Mouse (Mus musculus) erythroblast, adult 5-6 weeks (primary cell): Measurements from ENCODE around the gene Ctnnbl1. TPM values are rescaled to one million over a fixed set of nuclear protein-coding genes. Genes with fewer than 3 reads are reported as not detected.

Source experiments
- ATAC-seq: replicated peaks from 2 replicates; pipeline ENCODE4 v1.8.0; 2016; ENCODE audit warnings: moderate number of reproducible peaks, mild to moderate bottlenecking, moderate TSS enrichment, inconsistent platforms; ENCODE audit not compliant: poor library complexity, low FRiP score, severe bottlenecking
- total RNA-seq, 2 experiments: library from RNA; stranded (forward) in 1 of 2; stranded (reverse) in 1 of 2; fragments of 150-400 nt in 1 of 2; fragments of 200-764, 138-1000 nt in 1 of 2; gene quantifications; 2 replicates each; pipeline versions ENCODE4 v1.2.3 to v1.2.4; 2015 to 2017; ENCODE audit warnings: low replicate concordance in 2 of 2

The Ctnnbl1 gene
- total RNA-seq, 2 experiments from 2014 or later = 8.1 to 13.6 TPM

DNA sequence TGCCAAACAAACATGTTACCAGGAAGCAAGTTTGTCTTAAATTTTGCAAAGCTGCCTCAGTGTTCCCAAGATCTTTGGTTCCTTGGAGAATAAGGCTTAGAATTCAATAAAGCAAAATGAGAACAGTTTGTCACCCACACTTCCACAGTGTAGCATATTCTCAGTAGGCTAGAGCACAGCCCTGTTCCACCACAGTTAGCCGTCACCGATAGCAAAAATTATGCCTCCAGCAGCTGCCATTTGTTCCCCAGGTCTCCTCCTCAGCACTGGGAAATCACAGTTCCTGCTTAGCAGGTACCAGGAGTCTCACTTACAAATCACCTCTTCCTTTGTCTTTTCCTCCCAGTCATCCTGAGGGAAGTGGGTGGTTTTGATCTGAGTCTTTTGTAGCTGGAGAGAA, 10.8 kb downstream of the Ctnnbl1 start:
- no peak for ATAC-seq

DNA sequence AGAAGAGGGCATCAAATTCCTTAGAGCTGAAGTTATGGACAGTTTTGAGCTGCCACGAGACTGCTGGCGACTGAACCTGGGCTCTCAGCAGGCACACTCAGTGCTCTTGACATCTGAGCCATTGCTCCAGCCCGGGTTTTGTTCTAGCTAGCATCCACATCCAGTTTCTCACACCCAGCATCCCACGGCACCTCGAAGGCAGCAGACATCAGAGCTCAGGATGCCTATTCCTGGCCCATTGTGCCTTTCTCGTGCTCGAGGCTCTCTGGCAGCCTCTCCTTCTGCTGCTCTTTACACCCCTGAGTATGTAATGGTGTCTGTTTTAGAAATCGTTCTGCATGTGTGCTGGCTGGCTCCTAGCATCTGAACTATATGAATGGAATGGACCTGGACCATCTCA, 13.3 kb downstream of the Ctnnbl1 start:
- no peak for ATAC-seq

DNA sequence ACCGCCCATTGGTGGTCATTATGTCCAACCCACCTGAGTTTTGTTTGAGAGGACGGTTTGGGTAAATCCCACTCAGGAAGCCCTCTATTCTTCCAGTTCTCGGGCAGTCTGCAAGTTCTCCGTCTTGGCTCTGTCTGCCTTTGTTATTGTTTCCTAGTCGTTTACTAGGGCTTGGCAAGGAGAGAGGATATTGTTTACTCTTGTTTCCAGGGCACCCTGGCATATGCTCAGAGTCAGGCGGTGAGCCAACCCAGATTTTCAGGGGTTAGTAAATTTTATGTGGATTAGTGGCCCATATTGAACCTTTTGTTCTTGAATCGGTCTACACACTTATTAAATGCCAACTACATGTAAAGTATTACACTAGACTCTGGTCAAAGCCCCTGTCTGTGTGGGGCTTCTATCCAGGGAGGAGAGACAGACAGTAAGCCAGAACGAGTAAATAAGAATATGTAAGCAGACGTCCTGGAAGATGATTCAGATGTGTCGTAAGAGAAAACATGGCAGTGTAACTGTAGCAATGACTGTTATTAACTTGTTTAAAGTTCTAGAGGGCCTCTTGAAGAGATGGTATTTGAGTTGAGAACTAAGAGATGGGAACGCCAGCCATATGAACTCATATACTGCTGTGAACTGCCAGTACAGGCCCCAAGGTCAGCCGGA, 13.9 kb downstream of the Ctnnbl1 start:
- ATAC-seq = no peak

DNA sequence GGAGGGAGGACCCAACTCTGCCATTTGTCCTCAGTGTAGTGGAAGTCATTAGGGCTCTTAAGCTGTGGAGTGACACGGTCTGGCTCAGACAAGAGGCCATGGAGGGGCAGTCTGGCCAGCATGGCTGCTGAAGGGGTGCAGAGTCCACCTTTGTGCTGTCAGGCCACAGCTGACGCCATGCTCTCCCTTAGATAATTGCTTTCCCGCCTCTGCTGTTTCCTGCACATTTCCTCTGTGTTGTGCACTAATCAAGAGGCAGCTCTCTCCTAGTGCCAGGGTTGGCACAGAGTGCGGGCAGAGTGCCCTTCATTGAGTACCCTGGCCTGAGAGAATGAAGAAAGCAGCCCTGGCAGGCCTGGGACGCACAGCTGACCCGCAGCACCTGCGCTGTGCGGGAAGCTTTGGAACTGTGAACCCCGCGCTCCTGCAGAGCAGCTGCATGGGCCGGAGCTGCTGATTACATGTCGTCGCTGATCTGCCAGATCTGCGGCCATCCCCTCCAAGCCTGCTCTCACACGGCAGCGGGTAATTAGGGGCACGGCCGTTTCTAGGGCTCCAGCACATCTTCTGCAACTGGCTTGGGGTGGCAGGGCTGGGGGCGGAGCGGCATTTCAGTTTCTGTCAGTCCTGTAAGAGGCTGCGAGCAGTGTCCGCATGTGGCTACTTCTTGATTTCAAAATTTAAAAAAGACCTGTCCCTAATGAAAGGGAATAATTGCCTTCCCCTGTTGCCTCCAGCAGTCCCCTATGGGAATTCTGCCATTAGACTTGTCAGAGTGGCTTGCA, 14.6 kb downstream of the Ctnnbl1 start:
- no peak for ATAC-seq

DNA sequence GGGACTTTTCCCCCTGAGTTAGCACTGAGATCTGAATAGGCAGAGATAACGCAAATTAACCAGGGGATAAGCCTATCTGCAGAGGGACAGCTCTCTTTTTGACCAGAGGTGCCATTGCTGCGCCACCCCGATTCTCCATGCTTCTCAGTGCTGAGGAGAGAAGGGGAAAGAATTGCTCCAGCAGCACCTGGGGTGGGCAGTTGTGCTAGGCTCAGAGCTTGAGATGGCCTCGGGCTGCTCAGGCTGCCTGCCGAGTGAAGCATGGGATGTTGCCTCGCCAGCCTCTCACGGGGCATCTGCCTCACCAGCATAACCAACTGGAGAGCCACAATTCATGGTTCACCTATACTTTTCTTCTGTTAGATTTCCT, 15.2 kb downstream of the Ctnnbl1 start:
- ATAC-seq = no peak

DNA sequence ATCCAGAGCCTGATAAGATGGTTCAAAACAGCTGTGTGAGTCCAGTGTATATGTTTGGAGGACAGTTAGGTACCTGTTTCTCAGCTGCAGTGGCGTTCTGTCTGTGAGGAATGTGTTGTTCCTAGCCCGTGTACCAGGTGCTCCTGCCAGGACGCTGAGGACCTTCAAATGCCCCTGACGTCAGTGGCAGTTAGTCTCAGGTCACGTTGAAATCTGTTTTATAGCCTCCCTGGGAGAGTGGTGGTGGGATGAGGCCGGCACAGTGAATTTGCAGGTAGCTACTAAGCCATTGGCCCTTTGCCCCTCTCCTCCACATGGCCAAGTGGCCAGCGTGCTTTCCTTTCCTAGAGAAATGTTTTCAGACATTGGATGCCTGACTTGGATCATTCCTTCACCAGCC, 18.6 kb downstream of the Ctnnbl1 start:
- no peak for ATAC-seq

DNA sequence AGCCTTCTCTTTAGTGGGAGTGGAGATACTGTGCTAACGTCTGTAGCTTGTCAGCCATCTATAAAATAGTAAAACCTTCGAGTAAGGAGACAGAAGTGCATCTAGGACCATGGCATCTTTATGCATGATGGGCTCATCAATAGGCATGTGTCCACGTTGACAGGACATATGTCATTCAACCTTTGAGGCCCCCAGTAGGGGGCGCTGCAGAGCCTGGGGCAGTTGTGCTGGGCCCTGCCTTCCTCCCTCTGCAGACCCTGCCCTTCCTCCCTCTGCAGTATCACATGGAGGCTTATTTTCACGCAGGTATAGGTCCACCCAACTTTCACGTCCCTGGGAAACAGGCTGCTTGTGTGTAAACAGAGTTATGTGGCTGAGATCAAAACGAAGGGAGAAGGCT, 19.0 kb downstream of the Ctnnbl1 start:
- ATAC-seq = no peak

DNA sequence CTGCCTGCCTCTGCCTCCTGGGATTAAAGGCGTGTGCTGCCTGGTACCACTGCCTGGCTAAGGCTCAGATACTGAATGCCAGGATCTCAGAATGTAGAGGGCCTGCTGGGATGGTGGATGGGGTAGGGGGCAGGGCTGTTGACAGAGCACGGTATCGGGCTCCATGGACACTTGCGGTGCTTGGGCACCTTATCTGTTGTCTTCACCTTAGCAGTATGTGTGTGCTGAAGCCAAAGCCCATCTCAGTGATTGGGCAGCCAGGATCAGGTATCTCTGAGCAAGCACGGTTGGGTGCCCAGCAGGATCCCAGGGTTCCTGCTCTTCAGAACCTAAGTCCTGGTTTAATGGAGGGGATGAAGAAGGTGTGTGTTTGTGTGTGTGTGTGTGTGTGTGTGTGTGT, 21.2 kb downstream of the Ctnnbl1 start:
- no peak for ATAC-seq

DNA sequence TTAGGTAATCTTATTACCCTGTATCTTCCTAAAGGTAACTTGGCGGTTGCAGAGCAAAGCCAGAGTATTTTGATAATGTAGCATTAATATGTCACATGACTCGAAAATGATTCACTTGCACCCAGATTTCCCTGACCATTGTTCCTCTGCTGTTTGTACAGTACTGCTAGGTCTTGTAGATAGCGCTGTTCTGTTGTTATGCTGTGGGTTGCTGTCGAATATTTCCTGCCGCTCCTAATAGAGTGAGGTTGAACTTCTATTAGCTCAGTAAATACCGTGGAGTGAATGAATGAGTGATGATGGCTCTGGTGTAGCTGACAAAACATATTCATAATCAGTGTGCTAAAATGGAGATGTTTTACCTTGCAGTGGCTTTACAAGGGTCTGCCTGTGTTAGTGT, 22.5 kb downstream of the Ctnnbl1 start:
- ATAC-seq = no peak

DNA sequence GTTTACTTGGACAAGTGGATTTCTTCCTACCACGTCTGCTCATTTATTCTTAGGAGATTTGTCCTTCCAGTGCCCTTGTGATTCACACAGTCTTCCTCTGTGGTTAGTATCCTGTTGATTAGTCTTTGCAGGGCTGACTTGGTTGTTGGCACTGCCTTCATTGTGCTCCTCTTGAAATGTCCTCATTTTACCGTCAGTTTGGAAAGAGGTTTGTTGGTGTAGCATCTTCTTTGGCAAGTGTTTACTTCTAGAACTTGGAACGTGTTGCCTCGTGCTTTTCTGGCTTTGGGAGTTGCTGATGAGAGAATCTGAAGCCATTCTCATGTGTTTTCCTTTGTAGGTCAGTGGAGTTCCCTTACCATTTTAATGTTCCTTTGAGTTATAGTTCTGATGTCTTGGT, 25.7 kb downstream of the Ctnnbl1 start:
- ATAC-seq = no peak

DNA sequence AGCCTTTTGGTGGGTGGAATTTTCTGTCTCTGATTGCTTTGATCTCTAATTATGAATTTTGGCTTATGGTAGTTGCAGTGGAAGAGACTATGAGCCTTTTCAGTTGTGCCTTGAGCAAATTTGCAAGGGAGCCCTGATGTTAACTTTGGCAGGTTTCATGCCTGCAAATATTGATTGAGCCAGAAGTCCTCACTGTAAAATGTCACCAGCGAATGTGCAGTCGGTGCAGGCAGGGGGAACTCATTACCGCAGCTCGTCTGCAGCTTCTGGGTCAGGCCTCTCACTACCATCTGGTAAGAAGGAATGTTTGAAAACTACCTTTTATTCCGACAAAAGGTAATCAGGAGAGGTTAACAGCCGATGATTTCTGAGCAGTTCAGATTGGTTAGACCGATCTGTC, 29.4 kb downstream of the Ctnnbl1 start:
- no peak for ATAC-seq

DNA sequence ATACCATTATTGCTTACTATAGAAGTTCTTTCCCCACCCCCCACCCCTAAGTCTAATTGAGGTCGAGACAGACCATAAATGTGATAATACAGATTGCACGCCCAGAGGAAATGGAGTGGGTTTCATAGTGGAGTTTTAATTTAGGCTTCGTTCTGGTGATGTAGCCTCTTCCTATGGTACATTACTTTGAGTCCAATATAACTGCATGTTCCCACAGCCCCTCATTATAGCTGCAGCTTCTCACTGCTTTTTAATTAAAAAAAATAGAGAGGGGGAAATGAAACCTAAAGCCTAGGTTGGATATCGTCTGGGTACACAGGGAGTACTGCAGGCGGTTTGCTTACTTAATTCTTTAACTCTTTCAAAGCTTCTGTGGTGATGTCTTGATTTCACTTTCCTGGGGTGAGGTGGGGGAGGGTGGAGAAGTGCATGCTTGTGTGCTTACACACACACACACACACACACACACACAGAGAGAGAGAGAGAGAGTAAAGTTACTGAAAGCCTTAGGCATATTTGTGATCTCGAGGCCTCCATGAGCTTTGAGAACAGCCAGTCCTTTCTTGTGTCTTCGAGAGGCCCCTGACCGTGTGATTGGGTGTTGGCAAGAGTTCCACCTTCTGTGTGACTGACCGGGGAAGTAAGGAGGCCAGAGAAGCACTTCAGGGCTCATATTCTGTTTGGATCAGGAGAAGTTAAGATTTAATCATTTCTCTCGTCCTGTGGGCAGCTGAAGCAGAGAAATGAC, 31.7 kb downstream of the Ctnnbl1 start:
- no peak for ATAC-seq

DNA sequence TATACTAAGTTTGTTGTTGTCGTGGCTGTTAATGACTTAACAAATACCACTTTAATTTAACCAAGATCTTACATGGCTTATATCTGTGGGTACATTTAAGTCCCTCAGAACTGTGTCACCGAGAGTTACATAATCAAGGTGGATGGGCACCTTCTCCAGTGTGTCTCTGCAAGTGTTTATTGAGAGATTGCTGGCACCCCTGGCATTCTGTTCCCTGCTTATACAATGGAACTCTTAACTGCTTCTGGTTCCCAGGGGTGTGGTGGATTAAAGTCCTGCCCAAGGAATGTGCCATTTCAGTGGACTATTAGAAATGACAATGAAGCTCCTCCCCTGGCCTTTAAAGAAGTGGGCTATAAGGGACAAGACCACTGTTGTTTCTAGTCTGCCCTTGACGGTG, 33.6 kb downstream of the Ctnnbl1 start:
- no peak for ATAC-seq

DNA sequence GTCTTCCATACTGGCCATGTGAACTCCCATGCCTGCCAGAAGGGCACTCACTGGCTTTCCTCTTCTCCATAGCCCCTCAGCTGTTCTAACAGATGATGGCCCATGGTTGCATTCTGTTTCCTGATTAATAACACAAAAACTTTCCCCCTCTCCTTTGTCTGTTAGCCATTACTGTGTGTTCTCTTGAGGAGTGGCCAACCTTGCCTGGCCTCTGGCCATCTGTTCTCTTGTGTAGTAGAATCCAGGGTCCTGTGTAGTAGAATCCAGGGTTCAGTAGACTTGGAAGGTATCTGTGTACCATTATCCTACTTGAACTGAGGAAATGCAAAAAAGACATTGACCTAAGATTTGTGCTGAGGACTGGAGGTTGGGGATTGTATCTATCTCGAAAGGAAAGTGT, 36.5 kb downstream of the Ctnnbl1 start:
- no peak for ATAC-seq

DNA sequence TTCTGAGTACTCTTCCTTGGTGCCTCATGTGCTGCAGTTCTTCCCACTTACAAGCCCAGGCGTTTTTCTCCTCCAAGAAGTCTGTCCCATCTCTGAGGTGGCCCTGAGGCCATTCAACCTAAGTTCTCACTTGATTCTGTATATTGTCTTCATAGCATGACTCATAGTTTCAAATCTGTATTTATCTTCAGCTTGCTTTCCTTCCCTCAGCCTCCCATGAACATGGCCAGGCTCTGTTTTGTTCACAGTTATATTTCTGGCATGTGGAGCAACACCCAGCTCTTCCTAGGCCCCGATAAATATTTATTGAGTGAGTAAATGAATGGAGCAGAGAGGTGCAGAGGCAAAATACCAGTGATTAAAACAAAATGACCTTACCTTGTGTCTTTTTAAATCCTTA, 38.8 kb downstream of the Ctnnbl1 start:
- ATAC-seq = no peak

DNA sequence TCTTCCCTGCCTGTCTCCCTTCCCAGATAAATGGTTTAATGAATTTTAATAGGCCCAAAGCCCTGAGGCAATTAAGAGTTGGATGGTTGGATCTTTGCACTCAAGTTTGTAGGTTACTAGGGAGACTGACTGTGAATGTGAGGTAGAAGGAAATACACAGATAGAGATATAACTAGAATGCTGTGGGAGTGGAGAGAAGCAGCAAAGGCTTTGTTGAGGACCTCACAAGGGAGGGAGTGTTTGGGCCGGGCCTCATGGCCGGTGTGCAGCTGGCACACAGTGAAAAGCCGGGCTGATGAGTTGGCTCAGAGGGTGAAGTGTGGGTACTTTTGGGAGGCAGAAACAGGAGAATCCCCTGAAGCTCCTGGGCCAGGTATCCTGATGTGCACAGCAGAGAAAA, 43.8 kb downstream of the Ctnnbl1 start:
- ATAC-seq = no peak

DNA sequence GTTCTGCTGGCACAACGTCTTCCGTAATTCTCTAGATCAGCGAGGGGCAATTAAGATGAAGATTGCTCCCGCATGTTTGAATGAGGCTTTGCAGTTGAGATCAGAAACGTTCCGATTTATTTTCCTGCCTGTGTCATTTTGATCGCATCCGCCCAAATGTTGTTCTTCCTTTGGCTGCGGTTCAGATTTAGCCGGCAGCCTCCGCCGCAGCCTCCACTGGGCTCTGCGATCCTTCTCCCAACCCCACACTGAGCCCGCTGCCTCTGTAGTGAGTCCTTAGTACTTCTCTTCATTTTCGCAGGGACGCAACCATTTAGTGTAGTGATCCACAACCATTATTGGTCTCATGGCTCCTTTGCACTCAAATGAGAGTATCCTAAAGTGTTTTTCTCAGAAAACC, 46.0 kb downstream of the Ctnnbl1 start:
- no peak for ATAC-seq

DNA sequence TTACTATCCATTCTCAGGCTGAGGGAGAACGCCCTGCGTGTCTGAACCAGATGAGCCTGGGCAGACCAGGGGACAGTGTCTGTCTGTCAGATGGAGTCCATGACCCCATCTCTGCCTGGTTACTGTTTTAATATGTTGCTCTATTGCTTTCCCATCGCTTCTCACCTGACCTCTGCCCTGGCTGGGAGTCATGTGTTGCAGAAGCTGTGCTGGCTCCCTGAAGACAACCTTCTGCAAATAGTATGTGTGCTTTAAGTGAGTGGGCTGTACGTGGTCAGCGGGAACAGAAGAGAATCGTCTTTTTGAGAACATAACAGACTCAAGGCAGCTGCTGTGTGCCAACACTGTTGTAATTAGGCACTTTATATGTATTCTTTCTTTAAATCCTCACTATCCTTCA, 47.0 kb downstream of the Ctnnbl1 start:
- ATAC-seq = no peak

DNA sequence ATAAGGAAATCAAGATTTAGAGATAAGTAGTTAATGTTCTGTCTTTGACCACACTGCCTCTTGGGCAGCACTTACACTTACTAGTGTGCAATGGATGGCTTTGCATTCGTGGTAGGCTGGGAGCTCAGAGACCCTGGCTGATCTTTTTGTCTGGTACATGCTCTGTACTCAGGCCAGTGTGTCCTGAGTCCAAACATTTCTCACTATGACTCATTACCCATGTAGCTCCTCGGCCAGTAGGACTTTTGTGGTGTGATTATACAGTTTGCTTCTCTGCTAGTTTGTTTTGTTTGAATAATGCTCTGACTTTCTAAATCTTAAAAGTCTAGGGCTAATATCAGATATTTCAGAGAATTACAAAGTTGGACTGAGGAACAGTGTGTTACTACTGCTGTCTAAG, 47.4 kb downstream of the Ctnnbl1 start:
- no peak for ATAC-seq

DNA sequence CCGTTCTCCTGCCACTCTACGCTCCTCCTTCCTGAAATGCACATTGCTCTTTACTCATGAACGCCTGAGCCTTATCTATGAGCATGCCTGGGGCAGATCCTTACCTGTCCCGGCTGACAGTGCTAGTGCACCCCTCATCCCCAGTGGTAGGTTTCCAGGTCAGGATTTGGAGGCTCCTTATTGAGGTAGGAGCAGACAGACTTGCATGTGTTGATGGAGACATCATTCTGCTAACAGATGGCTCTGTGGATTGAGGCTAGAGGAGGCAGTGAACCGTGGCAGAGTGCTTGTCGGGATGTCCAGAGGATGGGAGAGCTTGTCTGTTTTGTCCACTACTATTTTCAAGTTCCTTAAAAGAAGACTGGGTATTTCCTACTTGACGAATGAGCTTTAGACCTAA, 52.0 kb downstream of the Ctnnbl1 start:
- ATAC-seq = no peak

DNA sequence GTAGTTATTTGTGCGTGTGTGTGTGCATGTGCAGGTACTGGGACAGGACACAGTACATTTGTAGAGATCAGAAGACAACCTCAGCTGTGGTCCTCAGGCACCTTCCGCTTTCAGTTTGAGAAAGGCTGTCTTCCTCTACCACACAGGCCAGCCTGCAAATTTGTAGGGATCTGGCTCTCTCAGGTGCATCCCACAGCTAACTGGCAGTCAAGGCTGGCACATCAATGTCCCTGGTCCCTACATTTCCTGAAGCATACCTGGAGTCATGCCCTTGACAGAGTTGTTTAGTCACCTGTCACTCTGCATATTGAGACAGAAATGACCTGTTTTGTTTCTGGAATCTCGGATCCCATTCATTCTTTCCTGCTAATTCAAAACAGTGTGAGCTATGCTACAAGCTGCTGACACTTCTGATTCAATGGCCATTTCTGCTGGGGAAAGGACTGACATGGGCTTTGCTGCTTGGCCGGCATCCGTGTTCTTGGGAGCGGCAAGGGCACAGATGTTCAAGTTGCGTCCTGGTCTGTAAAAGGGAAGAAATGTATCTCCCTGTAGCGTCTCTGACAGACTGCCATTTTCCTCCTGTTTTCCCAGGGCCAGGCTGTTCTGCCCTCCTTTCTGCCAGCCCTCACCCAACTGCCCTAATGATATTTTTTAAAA, 53.8 kb downstream of the Ctnnbl1 start:
- ATAC-seq = no peak
